Mouse (Mus musculus) left cerebral cortex, postnatal 36 days (tissue): ENCODE measurements at regions not wholly inside any gene's neighbourhood (a gene's known extent, or its start where the extent isn't known, plus 50 kb on each side); places are given as distances from the start of the nearest gene placed in this dataset.

Experiments used
- DNase-seq, 2 experiments: peaks; one replicate each; pipeline ENCODE4 v3.0.0; 2021 to 2022; ENCODE audit warnings: low spot score in 2 of 2, mixed read lengths in 1 of 2
- intact Hi-C: fragments of 180-260 bp; cut with DNase I; formaldehyde crosslinking; loops from one replicate; pipeline ENCODE4 v1.15.1; 2025

DNA sequence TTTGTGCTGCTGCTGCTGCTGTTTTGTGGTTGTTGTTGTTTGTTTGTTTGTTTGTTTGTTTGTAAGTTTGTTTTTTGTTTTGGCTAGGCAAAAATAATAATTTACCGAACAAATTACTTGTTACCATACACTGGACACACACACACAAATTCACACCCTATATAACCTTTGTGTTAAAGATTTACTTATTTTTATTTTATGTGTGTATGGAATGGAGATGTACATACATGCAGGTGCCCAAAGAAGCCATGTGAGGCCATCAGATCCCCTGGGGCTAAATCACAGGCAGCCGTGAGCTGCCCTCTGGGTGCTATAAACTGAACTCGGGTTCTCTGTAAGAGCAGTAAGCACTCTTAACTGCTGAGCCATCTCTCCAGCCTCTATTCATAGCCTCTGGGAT is 56.0 kb downstream of the Pttg1 start:
- intact Hi-C loops, result no loop called here
- DNase-seq, result no peak

- no peak for DNase-seq
- intact Hi-C loops, result no loop called here
Observed at GRCm38 (mm10) chr11:43368346-43368745, 57.7 kb downstream of the Pttg1 start.

DNA sequence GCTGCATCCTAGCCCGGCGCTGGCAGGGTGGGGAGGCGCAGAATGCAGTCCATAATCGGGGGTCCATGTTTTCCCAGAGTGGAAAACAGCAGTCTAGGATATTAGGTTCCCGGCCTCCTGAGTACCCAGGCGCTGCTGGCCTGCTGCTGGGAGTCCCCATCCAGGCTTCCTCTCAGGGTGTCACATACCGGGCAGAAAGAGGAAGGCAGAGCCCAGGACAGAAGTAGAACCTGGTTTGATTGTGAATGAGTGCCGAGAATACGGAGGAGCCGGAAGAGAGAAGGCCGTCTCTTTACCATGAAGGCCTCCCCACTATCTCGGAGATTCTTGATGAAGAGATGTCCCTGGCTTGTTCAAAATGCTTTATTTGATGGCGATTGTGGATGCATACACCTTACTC is 64.2 kb downstream of the Pttg1 start:
- intact Hi-C loops, result no loop called here
- no peak for DNase-seq

DNA sequence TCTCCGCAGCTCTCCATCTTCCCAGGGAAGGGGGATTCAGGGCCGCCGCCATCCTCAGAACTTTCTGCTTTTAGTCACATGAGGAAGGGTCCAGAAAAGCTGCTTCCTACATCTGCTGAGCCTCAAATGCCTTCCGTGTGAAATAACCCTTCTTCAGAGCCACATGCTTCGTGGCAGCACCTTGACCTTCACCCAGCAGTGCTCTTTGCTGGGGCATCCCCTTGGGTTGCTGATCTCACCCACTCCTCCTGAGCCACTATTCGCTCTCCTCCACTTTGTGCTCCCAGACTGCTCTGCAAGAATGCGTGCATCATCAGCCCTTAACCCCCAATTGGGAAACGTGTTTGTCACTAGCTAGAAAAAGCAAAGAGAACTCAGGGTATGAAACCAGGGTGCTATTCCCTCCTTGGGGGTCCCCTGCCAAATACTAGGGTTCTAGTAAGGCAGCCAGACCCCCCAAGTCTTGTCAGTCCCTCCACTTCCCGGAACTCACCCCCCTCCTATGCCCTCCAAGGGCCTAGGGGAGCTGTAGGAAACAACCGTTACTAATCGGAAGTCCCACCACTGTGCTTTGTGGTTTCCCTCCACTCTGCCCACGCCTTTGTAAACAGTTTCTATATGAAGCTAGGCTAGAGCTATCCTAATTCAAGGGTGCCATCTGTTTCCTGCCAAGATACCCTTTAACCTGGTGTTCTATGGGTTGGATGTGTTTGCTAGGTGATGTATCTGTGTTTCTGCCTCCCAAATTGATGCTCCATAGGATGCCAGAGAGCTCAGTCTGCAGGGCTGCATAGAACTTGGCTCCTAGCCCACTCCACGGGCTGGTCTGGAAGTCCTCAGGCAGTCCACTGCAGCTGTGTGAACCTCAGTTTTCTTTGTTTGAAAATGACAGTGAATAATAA is 67.4 kb downstream of the Pttg1 start:
- DNase-seq, result no peak
- intact Hi-C loops, result loop anchor here (10.0 kb wide), 1 partner anchor 934 kb away; no protein-coding TSS in a partner anchor

GRCm38 (mm10) chr11:43353602-43354001 is 72.4 kb downstream of the Pttg1 start:
- intact Hi-C loops, result loop anchor here (10.0 kb wide), 1 partner anchor 929 kb away; no protein-coding TSS in a partner anchor
- no peak for DNase-seq

DNA sequence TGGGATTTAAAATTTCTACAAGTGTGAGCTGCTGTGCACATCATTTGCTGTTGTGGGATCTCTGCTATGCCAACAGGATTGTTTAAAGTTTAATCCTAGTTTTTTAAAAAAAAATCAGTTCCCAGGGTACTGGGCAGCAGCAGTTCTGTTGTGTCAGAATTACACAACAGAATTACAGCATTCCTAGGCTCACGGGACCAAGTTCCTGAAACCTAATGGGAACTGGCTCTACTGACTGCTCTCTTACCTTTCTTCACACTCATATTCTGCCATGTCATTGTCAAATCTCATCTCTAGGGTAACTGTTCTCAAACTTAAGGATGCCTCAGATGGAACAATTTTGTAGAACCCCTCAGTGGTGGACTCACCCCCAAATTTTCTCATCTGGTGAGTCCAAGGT is 73.0 kb downstream of the Pttg1 start:
- intact Hi-C loops, result loop anchor here (10.0 kb wide), 1 partner anchor 928 kb away; no protein-coding TSS in a partner anchor
- no peak for DNase-seq

GRCm38 (mm10) chr11:43351818-43352217 is 74.2 kb downstream of the Pttg1 start:
- no peak for DNase-seq
- intact Hi-C loops, result loop anchor here (10.0 kb wide), 1 partner anchor 927 kb away; no protein-coding TSS in a partner anchor

DNA sequence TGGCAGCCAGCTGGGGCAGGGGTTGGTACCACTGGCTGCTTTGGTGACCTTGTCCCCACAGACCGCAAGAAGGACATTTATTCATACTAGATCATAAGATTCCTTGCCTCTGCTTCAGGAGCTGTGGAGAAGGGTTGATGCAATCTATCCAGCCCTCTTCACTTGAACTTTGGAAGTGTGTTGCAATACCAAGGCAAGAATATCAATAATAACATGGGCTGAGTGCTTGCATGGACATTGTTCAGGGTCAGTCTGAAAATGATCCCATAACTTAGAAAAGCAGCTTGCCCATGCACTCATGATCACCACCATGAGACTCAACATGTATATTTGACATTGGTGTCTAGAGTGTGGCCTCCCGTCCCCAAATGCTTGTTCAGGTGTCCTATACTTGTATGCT is 74.7 kb downstream of the Pttg1 start:
- no peak for DNase-seq
- intact Hi-C loops, result loop anchor here (10.0 kb wide), 1 partner anchor 927 kb away; no protein-coding TSS in a partner anchor

DNA sequence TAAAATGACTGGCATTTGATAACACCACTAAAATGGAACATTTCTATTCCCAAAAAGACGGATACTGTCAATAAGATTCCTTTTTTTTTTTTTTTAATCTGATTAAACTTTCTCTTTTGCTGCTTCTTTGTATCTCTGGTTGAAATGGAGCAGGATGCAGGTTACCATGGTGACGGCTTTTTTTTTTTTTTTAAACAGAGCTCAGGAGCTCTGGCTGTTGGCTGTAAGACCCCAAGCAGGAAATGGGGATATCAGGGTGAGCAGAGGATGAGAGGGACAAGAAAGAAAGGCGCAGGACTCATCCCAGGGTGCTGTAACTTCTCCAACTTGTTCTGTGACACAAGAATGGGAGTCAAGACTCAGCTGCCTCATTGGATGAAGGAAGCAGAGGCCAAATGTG is 75.8 kb downstream of the Pttg1 start:
- intact Hi-C loops, result loop anchor here (10.0 kb wide), 1 partner anchor 925 kb away; no protein-coding TSS in a partner anchor
- DNase-seq, result peak in 1 of 2 experiments; percentile 10

GRCm38 (mm10) chr11:43349564-43349963 is 76.5 kb downstream of the Pttg1 start:
- intact Hi-C loops, result loop anchor here (2.0 kb wide), 1 partner anchor 63 kb away; no protein-coding TSS in a partner anchor
- DNase-seq, result peak; percentile 9 to 14

DNA sequence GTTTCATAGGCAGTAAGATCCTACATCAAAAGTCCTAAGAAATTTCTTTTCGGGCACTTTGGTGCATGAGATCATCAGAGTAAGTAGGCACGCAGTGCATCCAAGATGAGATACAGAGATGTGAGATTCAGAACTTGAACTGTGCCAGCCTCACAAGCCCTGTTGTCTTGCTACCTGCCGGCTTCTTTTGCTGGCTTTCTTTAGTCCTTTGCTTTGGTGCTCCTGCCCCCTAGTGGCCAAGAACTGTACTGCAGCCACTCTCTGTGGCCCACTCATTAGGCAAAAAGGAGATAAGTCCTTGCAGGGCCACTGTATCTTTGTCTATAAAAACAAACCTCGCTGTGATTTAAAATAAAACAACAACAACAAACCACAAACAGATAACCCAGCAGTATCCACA is 77.5 kb downstream of the Pttg1 start:
- intact Hi-C loops, result loop anchor here (1.0 to 2.0 kb wide), 2 partner anchors 64 to 349 kb away; no protein-coding TSS in a partner anchor
- DNase-seq, result peak; percentile 83 to 88

- intact Hi-C loops, result no loop called here
Observed at GRCm38 (mm10) chr11:43346489-43346888, 79.6 kb downstream of the Pttg1 start.

DNA sequence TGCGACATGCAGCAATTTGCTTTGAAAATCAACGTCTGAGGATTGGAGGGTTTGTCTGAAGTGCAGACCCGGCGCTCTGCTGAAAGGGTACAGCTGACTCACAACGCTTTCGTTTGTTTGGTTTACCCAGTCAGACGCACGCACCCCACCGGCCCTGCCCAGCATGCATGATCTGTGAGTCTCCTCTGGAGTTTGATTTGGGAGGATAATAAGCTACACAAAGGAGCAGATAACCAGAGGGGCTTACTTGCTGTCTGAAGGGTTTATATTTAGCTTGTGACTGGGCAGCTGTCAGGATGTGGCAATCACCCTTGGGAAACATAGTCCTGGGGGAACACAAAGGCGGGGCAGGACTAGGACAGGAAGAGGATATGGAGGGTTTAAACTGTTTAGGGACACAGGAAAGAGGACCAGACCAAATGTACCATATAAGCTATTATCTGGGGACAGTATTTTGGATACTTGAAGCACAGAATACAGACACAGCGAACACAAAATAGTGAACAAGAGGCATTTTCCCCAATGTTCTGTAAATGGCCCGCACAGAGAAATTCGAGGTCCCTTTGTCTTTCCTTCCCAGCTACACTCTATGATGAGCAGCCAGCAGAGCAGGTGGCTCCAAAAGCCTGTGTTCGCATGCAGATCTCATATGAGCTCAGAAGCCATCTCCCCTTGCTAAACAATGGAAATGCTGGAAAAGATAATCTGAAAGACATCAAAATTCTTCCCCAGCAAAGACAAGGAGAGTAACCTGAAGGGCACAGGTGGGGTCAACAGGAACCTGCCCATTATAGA is 81.1 kb downstream of the Pttg1 start:
- DNase-seq, result no peak
- intact Hi-C loops, result no loop called here

More at GRCm38 (mm10) chr11:43346489-43346888, 79.6 kb downstream of the Pttg1 start:
- DNase-seq, result no peak

GRCm38 (mm10) chr11:43343574-43343973 is 82.5 kb downstream of the Pttg1 start:
- no peak for DNase-seq
- intact Hi-C loops, result no loop called here

DNA sequence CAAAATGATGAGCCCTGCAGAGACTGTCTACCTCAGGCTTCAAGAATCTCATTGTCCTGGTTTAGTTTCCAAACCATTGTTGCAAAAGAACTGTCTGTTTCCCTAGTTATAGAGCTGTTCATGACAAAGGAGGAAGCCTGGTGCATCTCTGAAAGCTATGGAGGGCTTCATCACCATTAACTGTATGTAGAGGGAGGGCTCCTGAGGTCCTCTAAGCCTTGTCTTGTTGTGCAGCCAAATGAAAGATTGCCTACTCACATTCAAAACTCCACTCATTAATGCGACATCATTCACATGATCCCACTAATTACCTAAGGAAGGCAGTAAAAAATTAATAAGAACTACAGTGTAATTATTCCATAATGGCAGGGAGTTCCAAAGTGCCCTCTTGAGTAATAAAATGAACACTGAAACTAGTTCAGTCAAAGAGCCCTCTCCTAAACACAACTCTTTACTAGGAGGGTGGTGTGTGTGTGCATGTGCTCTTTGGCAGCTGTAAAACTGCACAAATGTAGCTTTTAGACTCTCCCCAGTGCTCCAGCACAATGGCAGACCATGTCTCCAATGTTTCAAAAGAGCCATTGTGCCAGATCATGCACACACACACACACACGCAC is 87.6 kb downstream of the Pttg1 start:
- no peak for DNase-seq
- intact Hi-C loops, result no loop called here

GRCm38 (mm10) chr11:43335668-43336265 is 90.3 kb downstream of the Pttg1 start:
- no peak for DNase-seq

DNA sequence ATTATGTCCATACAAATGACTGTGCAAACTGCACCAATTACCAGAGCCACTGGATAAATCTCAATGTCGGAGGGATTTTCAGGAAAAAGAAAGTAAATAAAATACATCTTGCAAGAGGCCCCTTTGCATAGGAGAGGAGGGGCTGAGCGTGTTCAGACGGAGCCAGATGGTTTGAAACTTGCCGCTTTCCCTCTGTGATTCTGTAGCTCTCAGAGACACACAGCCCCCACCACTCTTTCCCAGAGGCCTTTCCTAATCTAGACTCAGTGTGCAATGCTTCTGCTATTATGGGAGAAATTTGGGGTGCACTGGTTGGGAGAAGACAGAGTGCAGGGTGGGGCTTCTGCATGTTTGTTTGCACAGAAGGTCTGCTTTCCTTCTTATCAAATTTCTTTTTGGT is 92.5 kb downstream of the Pttg1 start:
- intact Hi-C loops, result no loop called here
- DNase-seq, result no peak

More at GRCm38 (mm10) chr11:43335668-43336265, 90.3 kb downstream of the Pttg1 start:
- intact Hi-C loops, result no loop called here

- peak in 1 of 2 experiments; percentile 5 for DNase-seq
- intact Hi-C loops, result no loop called here
Observed at GRCm38 (mm10) chr11:43313996-43314395, 112.1 kb downstream of the Pttg1 start.
